9 mouse cellular contexts compared by ENCODE assay signal in genomic region chr11:77501392-77501791, GRCm38 (mm10). TPM values are rescaled to one million over a fixed set of nuclear protein-coding genes. Genes with fewer than 3 reads are reported as not detected.
DNase-seq lines count a peak whose midpoint lies in the region; ATAC-seq and TF ChIP-seq lines count a peak whose summit lies in the region.
"Had no signal": no experiment of that assay in that cellular context is flagged by ENCODE, and none has a peak within 500 bp of the region (broad histone marks: within the 10 kb centered on the region; RNA-seq: fewer than 3 reads in every experiment).

No protein-coding gene starts in this region.

- ATAC-seq in CD4-positive, CD25-positive, alpha-beta regulatory T cell, adult 4 months = peak; percentile 81
- ATAC-seq in forebrain, embryonic 14.5 days = peak; percentile 66
- no peak for ATAC-seq in hindbrain, embryonic 14.5 days (ENCODE audit: low FRiP score)
- no peak for ATAC-seq in liver, postnatal 0 days
- ATAC-seq in activated CD4-positive, CD25-positive, alpha-beta regulatory T cell, adult 4 months = no peak

- peaks cover 73% of the 10 kb centered on the region for H3K36me3 ChIP-seq in forebrain, embryonic 14.5 days (ENCODE audit: control insufficient read depth, insufficient read depth, low read length)
- peaks cover 72% of the 10 kb centered on the region for H3K36me3 ChIP-seq in hindbrain, embryonic 14.5 days (replicated peaks; ENCODE audit: control insufficient read depth, insufficient read depth)
- H3K36me3 ChIP-seq in liver, postnatal 0 days (replicated peaks; ENCODE audit: insufficient read depth, low read length) = peaks cover 46% of the 10 kb centered on the region

- 23% methylated on average over 5 of the region's 5 CpGs for WGBS in forebrain, embryonic 14.5 days
- WGBS in hindbrain, embryonic 14.5 days = 21% methylated on average over 5 of the region's 5 CpGs
- WGBS in liver, postnatal 0 days (ENCODE audit: insufficient replicate concordance) = 26% methylated on average over 5 of the region's 5 CpGs

- H3K4me1 ChIP-seq in forebrain, embryonic 14.5 days (ENCODE audit: control insufficient read depth, insufficient read depth, low read length) = no peaks in the 10 kb centered on the region
- peaks cover 18% of the 10 kb centered on the region; the same call in 1 of the 2 replicates for H3K4me1 ChIP-seq in hindbrain, embryonic 14.5 days (replicated peaks; ENCODE audit: control insufficient read depth, insufficient read depth, low read length)
- peaks cover 7% of the 10 kb centered on the region for H3K4me1 ChIP-seq in liver, postnatal 0 days (ENCODE audit: insufficient read depth)

- no peak overlapping the region for H3K4me2 ChIP-seq in forebrain, embryonic 14.5 days (ENCODE audit: low read length)
- H3K4me2 ChIP-seq in hindbrain, embryonic 14.5 days (replicated peaks) = no peak overlapping the region
- no peak overlapping the region for H3K4me2 ChIP-seq in liver, postnatal 0 days (ENCODE audit: low read depth, low read length)

- TF ChIP-seq EP300 in liver, postnatal 0 days (IDR thresholded peaks at IDR 0.05; ENCODE audit: low read depth) = no peak

- no peak overlapping the region for H3K9ac ChIP-seq in forebrain, embryonic 14.5 days (ENCODE audit: low read length)
- 0 out of 2 replicates have a peak overlapping the region, but pooled peaks have one; percentile 28 for H3K9ac ChIP-seq in hindbrain, embryonic 14.5 days
- H3K9ac ChIP-seq in liver, postnatal 0 days (replicated peaks) = no peak overlapping the region

- no peaks in the 10 kb centered on the region for H3K27me3 ChIP-seq in forebrain, embryonic 14.5 days (replicated peaks; ENCODE audit: control insufficient read depth, insufficient read depth, low read length)
- no peaks in the 10 kb centered on the region for H3K27me3 ChIP-seq in hindbrain, embryonic 14.5 days (ENCODE audit: control insufficient read depth, insufficient read depth, low read length)
- no peaks in the 10 kb centered on the region for H3K27me3 ChIP-seq in liver, postnatal 0 days (ENCODE audit: insufficient read depth, low read length)

- H3K9me3 ChIP-seq in forebrain, embryonic 14.5 days (replicated peaks; ENCODE audit: control insufficient read depth, low read length) = no peaks in the 10 kb centered on the region
- no peaks in the 10 kb centered on the region for H3K9me3 ChIP-seq in hindbrain, embryonic 14.5 days (ENCODE audit: control insufficient read depth, low read length)
- H3K9me3 ChIP-seq in liver, postnatal 0 days (ENCODE audit: low read length) = no peaks in the 10 kb centered on the region

- DNase-seq in A20 (ENCODE audit: low read depth, low spot score) = peak; percentile 77
- DNase-seq in c-Kit-negative CD71-positive TER-119-positive erythroid progenitor cells, embryonic 14.5 days (ENCODE audit: low read depth, low spot score) = peak; percentile 68
- DNase-seq in forebrain, embryonic 14.5 days (ENCODE audit: low spot score) = peak; percentile 90
- peak; percentile 82 for DNase-seq in hindbrain, embryonic 14.5 days (ENCODE audit: low spot score)
- peak; percentile 80 for DNase-seq in liver, postnatal 0 days
- DNase-seq in retina, postnatal 7 days (ENCODE audit: low read depth, low spot score) = peak; percentile 66

- H3K27ac ChIP-seq in forebrain, embryonic 14.5 days (ENCODE audit: low read depth, low read length) = no peak overlapping the region
- H3K27ac ChIP-seq in hindbrain, embryonic 14.5 days = no peak overlapping the region
- H3K27ac ChIP-seq in liver, postnatal 0 days (ENCODE audit: low read depth) = no peak overlapping the region

- peak; percentile 96 for TF ChIP-seq CTCF in liver, postnatal 0 days (IDR thresholded peaks at IDR 0.05; ENCODE audit: low read depth)

- no peak overlapping the region for H3K4me3 ChIP-seq in forebrain, embryonic 14.5 days (ENCODE audit: low read depth, low read length)
- H3K4me3 ChIP-seq in hindbrain, embryonic 14.5 days (replicated peaks; ENCODE audit: low read length) = no peak overlapping the region
- H3K4me3 ChIP-seq in liver, postnatal 0 days (ENCODE audit: low read depth, low read length) = no peak overlapping the region

RNA-seq across cellular contexts. Expression of gene Git1, which starts 8.0 kb away (rescaled TPM):
- 10 to 100 TPM in 1 of 2 experiments, 1 to 10 TPM in 1; 9.6 to 10.9 TPM for polyA plus RNA-seq in CD4-positive, CD25-positive, alpha-beta regulatory T cell, adult 4 months (2017; shearing (Covaris generic))
- polyA plus RNA-seq in forebrain, embryonic 14.5 days (2014; fragmentation: Nextera tagmentation; extraction: Ambion mirVana) = 16.3 and 18.7 TPM in 2 replicates
- polyA plus RNA-seq in hindbrain, embryonic 14.5 days (2014; fragmentation: Nextera tagmentation; extraction: Ambion mirVana) = 21.3 and 23.2 TPM in 2 replicates
- 2.1 and 2.5 TPM in 2 replicates for polyA plus RNA-seq in liver, postnatal 0 days (2015; fragmentation: Nextera tagmentation; extraction: Ambion mirVana)
- 1 to 10 TPM; 8.6 to 9.2 TPM for polyA plus RNA-seq in activated CD4-positive, CD25-positive, alpha-beta regulatory T cell, adult 4 months (2017; shearing (Covaris generic))

RNA-seq across cellular contexts. Expression of gene Ankrd13b, which starts 11.9 kb away (rescaled TPM):
- 1 to 10 TPM; 1.3 to 1.4 TPM for polyA plus RNA-seq in CD4-positive, CD25-positive, alpha-beta regulatory T cell, adult 4 months (2017; shearing (Covaris generic))
- 25.3 and 32.7 TPM in 2 replicates for polyA plus RNA-seq in forebrain, embryonic 14.5 days (2014; fragmentation: Nextera tagmentation; extraction: Ambion mirVana)
- polyA plus RNA-seq in hindbrain, embryonic 14.5 days (2014; fragmentation: Nextera tagmentation; extraction: Ambion mirVana) = 44.5 and 45.0 TPM in 2 replicates
- polyA plus RNA-seq in liver, postnatal 0 days (2015; fragmentation: Nextera tagmentation; extraction: Ambion mirVana) = 0.53 and 0.72 TPM in 2 replicates
- 1 to 10 TPM in 1 of 2 experiments, under 1 TPM in 1; 0.93 to 1.2 TPM for polyA plus RNA-seq in activated CD4-positive, CD25-positive, alpha-beta regulatory T cell, adult 4 months (2017; shearing (Covaris generic))

RNA-seq across cellular contexts. Expression of gene Abhd15, which starts 13.5 kb away (rescaled TPM):
- 1 to 10 TPM; 2.0 to 3.7 TPM for polyA plus RNA-seq in CD4-positive, CD25-positive, alpha-beta regulatory T cell, adult 4 months (2017; shearing (Covaris generic))
- polyA plus RNA-seq in forebrain, embryonic 14.5 days (2014; fragmentation: Nextera tagmentation; extraction: Ambion mirVana) = 1.2 and 1.8 TPM in 2 replicates
- 1.7 and 2.7 TPM in 2 replicates for polyA plus RNA-seq in hindbrain, embryonic 14.5 days (2014; fragmentation: Nextera tagmentation; extraction: Ambion mirVana)
- polyA plus RNA-seq in liver, postnatal 0 days (2015; fragmentation: Nextera tagmentation; extraction: Ambion mirVana) = 16.2 and 18.5 TPM in 2 replicates
- 1 to 10 TPM; 2.3 to 2.6 TPM for polyA plus RNA-seq in activated CD4-positive, CD25-positive, alpha-beta regulatory T cell, adult 4 months (2017; shearing (Covaris generic))

RNA-seq across cellular contexts. Expression of gene Trp53i13, which starts 14.4 kb away (rescaled TPM):
- 1 to 10 TPM; 5.9 to 8.5 TPM for polyA plus RNA-seq in CD4-positive, CD25-positive, alpha-beta regulatory T cell, adult 4 months (2017; shearing (Covaris generic))
- 16.3 and 16.6 TPM in 2 replicates for polyA plus RNA-seq in forebrain, embryonic 14.5 days (2014; fragmentation: Nextera tagmentation; extraction: Ambion mirVana)
- 13.3 and 15.1 TPM in 2 replicates for polyA plus RNA-seq in hindbrain, embryonic 14.5 days (2014; fragmentation: Nextera tagmentation; extraction: Ambion mirVana)
- polyA plus RNA-seq in liver, postnatal 0 days (2015; fragmentation: Nextera tagmentation; extraction: Ambion mirVana) = 4.8 and 5.4 TPM in 2 replicates
- polyA plus RNA-seq in activated CD4-positive, CD25-positive, alpha-beta regulatory T cell, adult 4 months (2017; shearing (Covaris generic)) = 10 to 100 TPM in 1 of 2 experiments, 1 to 10 TPM in 1; 9.8 to 11.2 TPM

RNA-seq across cellular contexts. Expression of gene Gm10392, which starts 17.6 kb away (rescaled TPM):
- polyA plus RNA-seq in CD4-positive, CD25-positive, alpha-beta regulatory T cell, adult 4 months (2017; shearing (Covaris generic)) = under 1 TPM; 0.48 to 0.58 TPM
- not detected in 2 replicates for polyA plus RNA-seq in forebrain, embryonic 14.5 days (2014; fragmentation: Nextera tagmentation; extraction: Ambion mirVana)
- polyA plus RNA-seq in hindbrain, embryonic 14.5 days (2014; fragmentation: Nextera tagmentation; extraction: Ambion mirVana) = not detected in 2 replicates
- polyA plus RNA-seq in liver, postnatal 0 days (2015; fragmentation: Nextera tagmentation; extraction: Ambion mirVana) = 0.18 and 0.28 TPM in 2 replicates
- 1 to 10 TPM in 1 of 2 experiments, under 1 TPM in 1; 0.85 to 1.6 TPM for polyA plus RNA-seq in activated CD4-positive, CD25-positive, alpha-beta regulatory T cell, adult 4 months (2017; shearing (Covaris generic))
- polyA plus RNA-seq: neural tube, embryonic 14.5 days had no signal

Comparison
In these comparisons a context has a peak if more than half of its experiments do, and no peak if none do; other contexts are left out.
1. ATAC-seq: peak in CD4-positive, CD25-positive, alpha-beta regulatory T cell, adult 4 months (single experiment) and forebrain, embryonic 14.5 days (single experiment); none in hindbrain, embryonic 14.5 days (single experiment), liver, postnatal 0 days (single experiment) and activated CD4-positive, CD25-positive, alpha-beta regulatory T cell, adult 4 months (single experiment).
2. RNA of gene Ankrd13b, which starts 11.9 kb away (polyA plus RNA-seq): 44.5 to 45.0 TPM in hindbrain, embryonic 14.5 days and 25.3 to 32.7 TPM in forebrain, embryonic 14.5 days; 1.3 to 1.4 TPM in CD4-positive, CD25-positive, alpha-beta regulatory T cell, adult 4 months, 0.93 to 1.2 TPM in activated CD4-positive, CD25-positive, alpha-beta regulatory T cell, adult 4 months and 0.53 to 0.72 TPM in liver, postnatal 0 days; every median in the first group is over 10 times any median in the second.
3. Peak in every context shown above with its lines, with median percentiles within 50 percentile points of each other: DNase-seq.